Mouse (Mus musculus) left cerebral cortex, adult 8-10 months (tissue): Measurements from ENCODE around the gene Gm49416. TPM values are rescaled to one million over a fixed set of nuclear protein-coding genes. Genes with fewer than 3 reads are reported as not detected.

Experiments used
- microRNA-seq, 2 experiments: library from miRNA; unstranded; fragments of <30 nt; microRNA quantifications; one replicate each; pipeline ENCODE4 v1.2.0; 2022
- total RNA-seq, 4 experiments: library from RNA; stranded (reverse); gene quantifications; 2 replicates each; pipeline ENCODE4 v1.2.4; 2022

Gene Gm49416
- total RNA-seq, 4 experiments from 2014 or later = 1.4 to 5.6 (median 2.6) TPM

Small RNA genes within 50 kb of the gene (microRNA-seq; reads per million reads assigned to microRNA genes)
- gene Mir5136 = 0 to 0.66 reads per million in 2 experiments

Other genes with a start within 250 kb of the Gm49416 start
- 100 to 1,000 TPM; 131 to 142 (median 136) TPM for gene Chrm1, start 225.1 kb upstream of the Gm49416 start, total RNA-seq
- gene Slc3a2, start 165.6 kb upstream of the Gm49416 start, total RNA-seq = 100 to 1,000 TPM; 147 to 155 (median 150) TPM
- 10 to 100 TPM; 43.0 to 47.5 (median 45.1) TPM for gene Wdr74, start 153.1 kb upstream of the Gm49416 start, total RNA-seq
- 1 to 10 TPM in 2 of 4 experiments, not detected in 2; 1.4 to 2.0 TPM for gene 1700092M07Rik, start 148.2 kb upstream of the Gm49416 start, total RNA-seq
- gene Stx5a, start 147.5 kb upstream of the Gm49416 start, total RNA-seq = 10 to 100 TPM; 59.6 to 66.4 (median 65.6) TPM
- 10 to 100 TPM; 77.1 to 88.0 (median 80.2) TPM for gene Nxf1, start 131.9 kb upstream of the Gm49416 start, total RNA-seq
- gene Tmem223, start 117.9 kb upstream of the Gm49416 start, total RNA-seq = 10 to 100 TPM; 58.9 to 78.6 (median 67.2) TPM
- 10 to 100 TPM; 11.3 to 14.6 (median 12.4) TPM for gene Tmem179b, start 114.5 kb upstream of the Gm49416 start, total RNA-seq
- 10 to 100 TPM; 13.7 to 18.1 (median 15.9) TPM for gene Taf6l, start 102.5 kb upstream of the Gm49416 start, total RNA-seq
- gene Polr2g, start 90.3 kb upstream of the Gm49416 start, total RNA-seq = 100 to 1,000 TPM; 107 to 116 (median 109) TPM
- 1 to 10 TPM; 4.9 to 7.3 (median 5.8) TPM for gene Zbtb3, start 86.4 kb upstream of the Gm49416 start, total RNA-seq
- 10 to 100 TPM; 38.5 to 40.8 (median 39.2) TPM for gene Ttc9c, start 69.6 kb upstream of the Gm49416 start, total RNA-seq
- 100 to 1,000 TPM; 113 to 120 (median 118) TPM for gene Hnrnpul2, start 68.9 kb upstream of the Gm49416 start, total RNA-seq
- not detected for gene AC129217.1, start 59.2 kb upstream of the Gm49416 start, total RNA-seq
- 100 to 1,000 TPM; 100 to 111 (median 105) TPM for gene Bscl2, start 51.5 kb upstream of the Gm49416 start, total RNA-seq
- 100 to 1,000 TPM; 153 to 200 (median 171) TPM for gene Gng3, start 49.7 kb upstream of the Gm49416 start, total RNA-seq
- 1 to 10 TPM in 2 of 4 experiments, under 1 TPM in 2; 0.68 to 1.5 (median 0.96) TPM for gene Lrrn4cl, start 38.2 kb upstream of the Gm49416 start, total RNA-seq
- 100 to 1,000 TPM; 110 to 127 (median 113) TPM for gene Ubxn1, start 17.4 kb upstream of the Gm49416 start, total RNA-seq
- 10 to 100 TPM; 30.4 to 37.2 (median 33.3) TPM for gene Uqcc3, start 8.0 kb upstream of the Gm49416 start, total RNA-seq
- gene Lbhd1, start 5.2 kb upstream of the Gm49416 start, total RNA-seq = 1 to 10 TPM; 4.7 to 9.0 (median 6.3) TPM
- not detected for gene Gm49403, start 5.0 kb upstream of the Gm49416 start, total RNA-seq
- 10 to 100 TPM; 20.8 to 25.2 (median 21.8) TPM for gene 1810009A15Rik, start 73 bp upstream of the Gm49416 start, total RNA-seq
- 10 to 100 TPM; 21.7 to 24.9 (median 22.1) TPM for gene Ints5, start 4.1 kb downstream of the Gm49416 start, total RNA-seq
- gene Ganab, start 9.1 kb downstream of the Gm49416 start, total RNA-seq = 100 to 1,000 TPM in 3 of 4 experiments, 10 to 100 TPM in 1; 100.0 to 104 (median 103) TPM
- gene B3gat3, start 31.4 kb downstream of the Gm49416 start, total RNA-seq = 100 to 1,000 TPM; 155 to 175 (median 172) TPM
- 10 to 100 TPM in 1 of 4 experiments, 1 to 10 TPM in 3; 7.9 to 10.1 (median 8.9) TPM for gene Rom1, start 40.4 kb downstream of the Gm49416 start, total RNA-seq
- gene Eml3, start 40.6 kb downstream of the Gm49416 start, total RNA-seq = 10 to 100 TPM; 12.6 to 15.3 (median 13.8) TPM
- gene Mta2, start 52.9 kb downstream of the Gm49416 start, total RNA-seq = 10 to 100 TPM; 46.8 to 53.8 (median 50.4) TPM
- 10 to 100 TPM; 20.5 to 26.0 (median 22.1) TPM for gene Tut1, start 64.9 kb downstream of the Gm49416 start, total RNA-seq
- 100 to 1,000 TPM; 224 to 271 (median 243) TPM for gene Eef1g, start 78.1 kb downstream of the Gm49416 start, total RNA-seq
- 10 to 100 TPM; 24.9 to 29.0 (median 27.5) TPM for gene Ahnak, start 100.4 kb downstream of the Gm49416 start, total RNA-seq
- not detected for gene Scgb1a1, start 199.0 kb downstream of the Gm49416 start, total RNA-seq
- 100 to 1,000 TPM; 131 to 150 (median 138) TPM for gene Asrgl1, start 246.7 kb downstream of the Gm49416 start, total RNA-seq